Mouse (Mus musculus) bone marrow macrophage, adult 2 months (primary cell): Measurements from ENCODE around the gene Hbq1a.

Experiments
- CTCF ChIP-seq: IDR thresholded peaks from 2 replicates; pipeline ENCODE4 v1.5.1; 2012; ENCODE audit warnings: low read depth, mild to moderate bottlenecking, low read length, moderate library complexity
- POLR2A ChIP-seq: IDR thresholded peaks from 2 replicates; pipeline ENCODE4 v1.6.1; 2012; ENCODE audit warnings: mild to moderate bottlenecking, low read depth, low read length, borderline replicate concordance

DNA sequence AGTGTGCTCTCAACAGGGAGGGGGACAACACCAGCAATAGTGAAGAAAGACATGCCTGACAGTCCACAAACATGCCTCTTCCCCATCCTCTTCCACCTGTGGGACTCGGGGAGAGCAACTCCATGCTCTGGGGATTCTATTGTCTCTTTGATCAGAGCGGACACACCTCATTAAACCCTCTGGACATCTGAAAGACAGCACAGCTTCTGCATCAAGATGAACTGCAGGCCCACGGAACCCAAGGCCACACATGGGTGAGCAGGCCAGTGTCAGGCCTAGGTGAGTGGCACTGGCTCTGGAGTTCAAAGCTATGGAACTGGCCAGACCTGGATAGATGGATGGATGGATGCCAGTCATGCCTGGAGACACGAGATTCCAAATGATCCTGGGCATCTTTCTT, 9.6 kb downstream of the Hbq1a start:
- TF ChIP-seq CTCF (no peak), POLR2A (no peak)
